Mouse (Mus musculus) ZHBTc4 (cell line): ENCODE measurements around the gene Ucp3.
A peak's percentile ranks its signal among the peaks of the same experiment; 100 is the strongest.

Source experiments
- DNase-seq: peaks from one replicate; pipeline ENCODE4 v3.0.0-alpha.2; 2011; ENCODE audit warnings: low read depth, low spot score

The Ucp3 gene

DNA sequence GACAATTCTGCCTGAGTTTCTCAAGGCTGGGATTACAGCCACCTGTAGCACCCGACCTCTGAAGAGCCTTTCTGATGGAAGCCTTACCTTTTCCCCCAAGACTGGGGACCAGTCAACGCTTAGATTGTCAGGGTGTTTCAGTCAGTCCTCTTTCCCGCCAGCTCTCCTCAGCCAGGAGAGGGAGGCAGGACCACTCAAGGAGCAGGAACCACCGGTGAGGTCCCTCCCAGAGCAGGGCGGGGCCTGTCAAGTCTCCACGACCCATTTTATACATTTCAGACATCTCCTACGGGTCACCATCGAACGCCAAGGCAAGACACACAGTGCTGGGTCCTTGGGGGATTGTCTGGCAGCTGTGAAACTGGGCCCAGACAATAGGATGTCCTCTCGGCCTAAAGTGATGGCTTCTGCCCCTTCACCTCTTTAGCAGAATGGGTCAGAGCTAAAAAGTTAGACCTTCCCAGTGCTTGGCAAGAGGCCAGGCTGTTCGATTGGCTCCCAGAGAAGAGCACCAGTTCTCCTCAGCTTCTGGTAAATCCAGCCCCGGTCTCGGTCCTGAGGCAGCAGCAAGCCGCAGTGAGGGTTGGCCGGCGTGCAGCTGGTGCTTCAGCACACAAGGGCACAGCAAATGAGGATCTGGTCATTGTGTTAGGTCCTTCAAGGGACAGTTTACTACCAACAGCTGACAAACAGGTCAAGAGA, 27.6 kb downstream of the Ucp3 start:
- peak; percentile 69 for DNase-seq

DNA sequence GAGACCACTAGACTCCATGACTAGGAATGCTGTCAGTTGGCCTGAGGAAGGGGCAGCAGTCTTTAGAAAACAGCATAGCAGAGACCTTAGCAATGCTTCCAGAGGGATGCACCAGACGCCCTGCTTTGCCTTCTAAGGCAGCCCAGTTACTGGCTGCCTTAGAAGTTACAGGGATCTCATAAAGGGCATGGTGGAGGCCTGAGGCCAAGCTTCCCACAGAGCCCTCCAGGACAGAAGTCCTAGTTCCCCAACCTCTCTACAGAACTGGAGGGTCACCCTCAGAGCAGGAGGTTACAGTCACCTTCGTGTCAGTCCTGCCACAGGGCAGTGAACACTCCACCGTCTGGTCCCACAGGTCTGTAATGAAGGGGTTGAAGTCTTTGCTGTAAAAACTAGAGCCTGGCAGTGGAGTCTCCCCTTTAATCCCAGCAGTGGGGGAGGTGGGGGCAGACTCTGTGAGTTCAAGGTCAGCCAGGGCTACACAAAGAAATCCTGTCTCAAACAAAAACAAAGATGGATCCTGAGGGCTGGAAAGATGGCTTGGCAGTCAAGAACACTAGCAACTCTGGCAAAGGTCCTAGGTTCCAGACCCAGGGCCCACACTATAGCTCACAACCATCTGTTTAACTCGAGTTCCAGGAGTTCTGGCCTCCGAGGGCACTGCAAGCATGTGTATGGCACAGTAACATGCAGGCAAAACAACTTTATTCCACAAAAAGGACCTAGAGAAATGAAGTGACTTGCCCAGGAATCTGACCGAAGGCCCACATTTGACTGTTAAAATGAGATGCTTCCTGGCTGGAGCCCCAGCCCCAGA, 28.4 kb downstream of the Ucp3 start:
- DNase-seq: peak; percentile 44

GRCm38 (mm10) chr7:100501844-100502373, 29.1 kb downstream of the Ucp3 start:
- DNase-seq: peak; percentile 92

DNA sequence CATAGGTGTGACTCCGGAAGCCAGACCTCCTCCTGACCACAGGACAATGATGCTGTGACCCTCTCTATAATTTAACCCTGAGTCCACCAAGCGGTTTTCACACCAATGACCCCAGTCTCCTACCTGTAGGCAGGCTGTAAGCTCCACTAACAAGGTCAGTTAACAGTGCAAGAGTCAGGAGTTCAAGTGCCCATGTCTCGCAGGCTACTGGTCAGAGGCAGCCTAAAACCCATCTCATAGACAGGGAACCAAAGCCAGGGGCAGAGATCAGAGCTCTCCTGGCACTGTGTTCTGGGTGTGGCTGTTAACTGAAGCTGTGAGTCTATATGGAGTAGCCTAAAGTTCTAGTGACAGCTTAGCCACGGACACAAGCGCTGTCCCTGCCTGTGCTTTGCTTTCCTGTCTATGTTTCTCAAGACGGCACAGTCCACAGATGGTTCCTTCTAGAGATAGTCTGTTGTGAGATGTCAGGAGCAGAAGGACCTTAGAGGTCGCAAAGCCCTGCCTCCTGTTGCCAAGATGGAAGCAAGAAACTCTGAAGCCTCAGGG, 29.7 kb downstream of the Ucp3 start:
- no peak for DNase-seq

- no peak for DNase-seq
These were observed 30.3 kb downstream of the Ucp3 start for GRCm38 (mm10) chr7:100503076-100503475.

DNA sequence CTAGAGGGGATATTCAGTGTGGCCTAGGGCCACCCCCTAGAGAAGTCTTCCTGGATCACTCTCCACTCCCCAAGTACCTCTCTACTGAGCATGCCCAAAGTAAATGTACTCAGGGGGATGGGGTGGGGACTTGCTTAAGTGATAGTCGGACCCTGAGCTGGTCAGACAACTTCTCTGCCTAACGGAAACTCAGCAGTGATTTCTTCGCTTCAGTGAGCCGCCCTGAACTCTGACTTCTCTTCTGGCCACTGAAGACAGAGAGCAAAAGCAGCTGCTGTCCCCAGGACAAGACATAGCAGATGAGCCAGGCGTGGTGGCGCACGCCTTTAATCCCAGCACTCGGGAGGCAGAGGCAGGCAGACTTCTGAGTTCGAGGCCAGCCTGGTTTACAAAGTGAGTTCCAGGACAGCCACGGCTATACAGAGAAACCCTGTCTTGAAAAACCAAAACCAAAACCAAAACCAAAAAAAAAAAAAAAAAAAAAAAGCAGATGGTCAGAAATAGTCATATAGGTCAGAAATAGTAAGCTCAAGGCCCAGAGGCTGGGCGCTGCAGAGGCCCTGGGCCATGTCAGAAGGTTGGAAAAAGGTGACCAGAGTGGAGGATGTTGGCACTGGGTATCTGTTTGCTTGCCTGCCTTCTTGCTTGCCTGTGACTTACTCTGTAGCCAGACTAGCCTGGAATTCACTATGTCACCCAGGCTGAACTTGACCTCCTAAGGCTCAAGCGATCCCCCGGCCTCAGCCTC, 32.1 kb downstream of the Ucp3 start:
- no peak for DNase-seq

- DNase-seq: no peak
These were observed 33.7 kb downstream of the Ucp3 start for GRCm38 (mm10) chr7:100506494-100506893.

- no peak for DNase-seq
These were observed 35.9 kb downstream of the Ucp3 start for GRCm38 (mm10) chr7:100508670-100509069.

DNA sequence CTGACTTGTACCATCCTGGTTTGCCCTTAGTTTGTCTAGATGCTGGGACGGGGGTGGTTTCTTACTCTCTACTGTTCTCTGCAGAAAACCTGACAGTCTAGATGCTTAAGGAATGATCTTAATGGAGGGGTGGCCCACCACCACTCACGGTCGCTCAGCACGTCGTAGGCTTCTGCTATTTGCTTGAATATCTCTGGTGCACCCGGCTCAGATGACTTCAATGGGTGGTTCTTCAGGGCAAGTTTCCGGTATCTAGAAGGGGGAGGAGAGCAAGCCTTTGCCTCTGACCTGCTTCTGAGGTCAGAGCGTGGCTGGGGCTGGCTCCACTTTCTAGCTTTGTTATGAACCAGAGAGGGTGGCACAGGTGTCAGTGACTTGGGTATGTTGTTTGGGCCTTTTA, 38.8 kb downstream of the Ucp3 start:
- DNase-seq: peak; percentile 42

GRCm38 (mm10) chr7:100514573-100514972, 41.8 kb downstream of the Ucp3 start, which contains the start of gene Dnajb13:
Dnajb13 (minus strand) TSS chr7:100514960.
- DNase-seq: peak; percentile 68

GRCm38 (mm10) chr7:100520204-100520603, 47.4 kb downstream of the Ucp3 start:
- no peak for DNase-seq

DNA sequence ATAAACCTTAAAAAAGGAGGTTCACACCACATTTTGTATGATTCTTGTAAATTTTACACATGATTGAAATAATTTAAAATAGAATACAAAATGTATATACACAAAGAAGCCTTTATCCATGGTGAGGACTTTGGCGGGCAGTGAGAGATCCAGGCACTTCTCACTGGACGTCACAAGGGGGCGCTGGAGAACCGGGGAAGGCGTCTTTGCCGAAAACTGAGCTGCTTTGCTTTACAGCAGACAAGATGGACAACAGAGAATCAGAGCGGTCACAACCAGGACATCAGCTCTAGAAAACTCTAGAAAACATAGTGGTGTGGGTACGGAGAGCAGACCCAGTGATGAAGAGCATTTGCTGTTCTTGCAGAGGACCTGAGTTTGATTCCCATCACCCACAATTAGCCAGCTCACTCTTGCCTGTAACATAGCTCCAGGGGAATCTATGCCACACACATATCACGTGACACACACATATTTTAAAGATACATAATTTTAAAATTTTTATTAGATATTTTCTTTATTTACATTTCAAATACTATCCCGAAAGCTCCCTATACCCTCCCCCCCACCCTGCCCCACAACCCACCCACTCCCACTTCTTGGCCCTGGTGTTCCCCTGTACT, 48.0 kb downstream of the Ucp3 start:
- DNase-seq: peak; percentile 88

- peak; percentile 74 for DNase-seq
These were observed 49.4 kb downstream of the Ucp3 start for GRCm38 (mm10) chr7:100522222-100522621.

- no peak for DNase-seq
These were observed 51.9 kb downstream of the Ucp3 start for GRCm38 (mm10) chr7:100524669-100525068.

GRCm38 (mm10) chr7:100530766-100531165, 58.0 kb downstream of the Ucp3 start:
- no peak for DNase-seq

DNA sequence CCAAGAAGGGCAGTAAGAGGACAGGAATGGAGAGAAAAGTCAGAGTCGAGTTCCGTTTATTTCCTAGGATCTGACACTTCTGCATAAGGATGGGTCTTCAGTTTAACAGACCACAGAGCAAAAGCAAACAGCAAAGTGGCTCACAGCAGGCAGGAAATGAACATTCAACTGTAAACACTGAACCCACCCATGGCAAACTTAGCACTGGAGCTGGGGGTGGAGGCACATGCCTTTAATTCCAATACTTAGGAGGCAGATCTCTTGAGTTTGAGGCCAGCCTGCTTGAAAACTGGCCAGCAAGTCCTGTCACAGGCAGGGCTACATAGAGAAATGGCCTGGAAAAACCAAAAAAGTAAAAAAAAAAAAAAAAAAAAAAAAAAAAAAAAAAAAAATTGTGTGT, 60.7 kb downstream of the Ucp3 start:
- peak; percentile 32 for DNase-seq

- no peak for DNase-seq
These were observed 61.4 kb downstream of the Ucp3 start for GRCm38 (mm10) chr7:100534216-100534615.

DNA sequence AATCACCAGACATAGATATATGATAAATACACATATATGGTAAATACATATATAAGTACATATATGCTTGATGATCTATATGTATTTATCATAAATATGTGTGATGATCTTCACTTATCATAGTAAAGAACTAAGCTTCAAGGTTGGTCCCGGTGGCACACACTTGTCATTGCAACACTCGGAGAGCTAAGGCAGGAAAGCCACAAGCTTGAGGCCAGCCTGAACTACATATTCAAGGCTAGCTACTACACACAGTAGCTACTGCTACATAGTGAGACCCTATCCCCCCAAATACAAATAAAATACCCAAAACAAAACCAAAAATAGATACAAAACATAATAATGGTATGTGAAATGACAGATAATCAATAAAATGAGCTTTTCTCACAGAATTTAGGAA, 63.0 kb downstream of the Ucp3 start:
- DNase-seq: no peak
